Mouse (Mus musculus) ES-E14 (cell line): ENCODE measurements around the gene Casp7. TPM values are rescaled to one million over a fixed set of nuclear protein-coding genes. Genes with fewer than 3 reads are reported as not detected.
A peak's percentile ranks its signal among the peaks of the same experiment; 100 is the strongest.
"Not testable (repeated sequence)": the region's sequence is repeated elsewhere in the genome, so short reads cannot be mapped to it uniquely, and the experiment has no call there.

ENCODE experiments used
- DNase-seq: peaks from one replicate; pipeline ENCODE4 v3.0.0-alpha.2; 2013; ENCODE audit warnings: low read depth, low spot score
- H3K27ac ChIP-seq: 2 replicates; pipeline ENCODE4 v1.5.1; 2012; ENCODE audit warnings: low read depth, mild to moderate bottlenecking, low read length, moderate library complexity, mixed read lengths; ENCODE audit not compliant: poor library complexity, insufficient read depth, severe bottlenecking
- H3K36me3 ChIP-seq: 2 replicates; pipeline ENCODE4 v1.6.1; 2012; ENCODE audit warnings: mild to moderate bottlenecking, low read length, moderate library complexity, mixed read lengths; ENCODE audit not compliant: control insufficient read depth, poor library complexity, insufficient read depth, severe bottlenecking
- H3K4me1 ChIP-seq, 2 experiments: fragments of 150-350 bp in 1 of 2; sonication (generic) in 1 of 2; 2 replicates each; pipeline ENCODE4 v1.6.1; 2012; ENCODE audit warnings: low read length in 2 of 2, mild to moderate bottlenecking in 1 of 2, mixed read lengths in 1 of 2; ENCODE audit not compliant: control insufficient read depth in 2 of 2, insufficient read depth in 2 of 2, poor library complexity in 1 of 2
- H3K4me3 ChIP-seq, 2 experiments: fragments of 150-350 bp in 1 of 2; sonication (generic) in 1 of 2; 2 replicates each; pipeline ENCODE4 v1.5.1; 2012; ENCODE audit warnings: low read length in 2 of 2, low read depth in 1 of 2, mild to moderate bottlenecking in 1 of 2, mixed read lengths in 1 of 2; ENCODE audit not compliant: insufficient read depth in 1 of 2, poor library complexity in 1 of 2, severe bottlenecking in 1 of 2
- H3K9ac ChIP-seq: 2 replicates; pipeline ENCODE4 v1.6.1; 2012; ENCODE audit warnings: low read depth, mild to moderate bottlenecking, low read length, mixed read lengths; ENCODE audit not compliant: poor library complexity, insufficient read depth, severe bottlenecking
- H3K9me3 ChIP-seq: fragments of 150-350 bp; sonication (generic); 2 replicates; pipeline ENCODE4 v1.6.1; 2012; ENCODE audit warnings: low read depth, mild to moderate bottlenecking, low read length; ENCODE audit not compliant: control insufficient read depth, insufficient read depth
- CHD2 ChIP-seq: IDR thresholded peaks from 2 replicates; pipeline ENCODE4 v1.6.1; 2014; ENCODE audit warnings: mild to moderate bottlenecking, low read depth, low read length, inconsistent platforms
- HCFC1 ChIP-seq: IDR thresholded peaks from 2 replicates; pipeline ENCODE4 v1.6.1; 2012; ENCODE audit warnings: low read length, inconsistent platforms, borderline replicate concordance; ENCODE audit not compliant: insufficient read depth
- MAFK ChIP-seq: IDR thresholded peaks from 2 replicates; pipeline ENCODE4 v1.6.1; 2014; ENCODE audit warnings: mild to moderate bottlenecking, low read depth, low read length, inconsistent platforms; ENCODE audit not compliant: insufficient read depth
- ZC3H11A ChIP-seq: IDR thresholded peaks from 2 replicates; pipeline ENCODE4 v1.6.1; 2012; ENCODE audit warnings: low read depth, mild to moderate bottlenecking, inconsistent platforms, low read length, borderline replicate concordance
- ZNF384 ChIP-seq: IDR thresholded peaks from 2 replicates; pipeline ENCODE4 v1.6.1; 2012; ENCODE audit warnings: low read depth, low read length, inconsistent platforms
- in situ Hi-C, 2 experiments: fragments of 600-800 bp; cut with MboI; formaldehyde crosslinking; loops; one replicate each; pipeline ENCODE4 v1.15.1; 2025; ENCODE audit warnings: low sequenced_read_pairs in 2 of 2, inconsistent platforms in 1 of 2; ENCODE audit not compliant: unreplicated experiment in 2 of 2
- total RNA-seq: library from RNA; depleted of rRNA; stranded (reverse); fragments of 300-350 nt; gene quantifications from 2 replicates; pipeline ENCODE4 v1.2.3, GENCODE M21; 2012

The Casp7 gene
- total RNA-seq, 1 experiment: 7.1 TPM

DNA sequence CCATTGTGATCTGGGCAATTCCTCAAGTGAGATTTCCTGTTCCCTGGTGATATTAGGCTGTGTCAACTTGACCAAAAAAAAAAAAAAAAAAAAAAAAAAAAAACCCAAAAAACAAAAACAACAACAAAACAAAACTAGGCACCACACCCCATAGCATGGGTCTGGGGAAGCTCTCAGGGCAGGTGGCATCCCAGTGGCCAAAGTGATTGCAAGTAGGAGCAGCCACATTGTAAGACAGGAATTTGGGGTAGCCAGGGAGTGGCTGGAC is 1.5 kb downstream of the Casp7 start:
- in situ Hi-C loops: no loop called here
- Histone ChIP-seq H3K4me1 (peaks cover 0 to 2% of the 10 kb centered on the region in 2 experiments; a peak in 1 of 4 replicates), H3K36me3 (no peaks in the 10 kb centered on the region), H3K27ac (no peak overlapping the region), H3K4me3 (no peak overlapping the region), H3K9me3 (no peaks in the 10 kb centered on the region), H3K9ac (no peak overlapping the region)
- no peak for DNase-seq
- TF ChIP-seq ZNF384: peak; percentile 60; the same call in 1 of the 2 replicates
- no peak for TF ChIP-seq MAFK

GRCm38 (mm10) chr19:56400200-56400599 is 3.3 kb downstream of the Casp7 start:
- in situ Hi-C loops: no loop called here
- Histone ChIP-seq H3K4me1 (peaks cover 0 to 2% of the 10 kb centered on the region in 2 experiments; a peak in 1 of 4 replicates), H3K27ac (no peak overlapping the region), H3K4me3 (no peak overlapping the region), H3K36me3 (no peaks in the 10 kb centered on the region), H3K9ac (no peak overlapping the region), H3K9me3 (no peaks in the 10 kb centered on the region)
- peak; percentile 77 for DNase-seq
- TF ChIP-seq ZNF384 (no peak), ZC3H11A (no peak), HCFC1 (no peak), CHD2 (no peak)

GRCm38 (mm10) chr19:56401864-56402263 is 4.9 kb downstream of the Casp7 start:
- no peak for DNase-seq

DNA sequence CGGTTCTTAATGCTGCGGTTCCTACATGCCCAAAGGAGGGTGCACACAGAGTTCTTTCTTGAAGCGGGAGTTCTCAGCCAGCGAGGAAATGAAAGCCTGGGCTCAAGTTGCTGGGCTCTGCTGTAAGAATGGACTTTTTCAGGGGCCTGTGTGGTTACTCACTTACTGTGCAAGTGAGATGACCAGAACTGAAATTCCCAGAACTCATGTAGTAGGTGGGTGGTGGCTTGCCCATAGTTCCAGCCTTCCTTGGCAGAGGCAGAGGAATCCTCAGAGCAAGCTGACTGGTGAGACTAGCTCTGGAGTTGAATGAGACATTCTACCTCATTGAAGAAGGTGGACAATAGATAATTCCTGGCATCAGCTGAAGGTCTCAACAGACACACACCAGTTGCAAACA is 8.9 kb downstream of the Casp7 start:
- no peak overlapping the region for H3K4me3 ChIP-seq
- no peak for DNase-seq
- H3K4me1 ChIP-seq: no peaks in the 10 kb centered on the region; a peak in 1 of 4 replicates
- no peak overlapping the region for H3K9ac ChIP-seq
- no peak for TF ChIP-seq MAFK
- TF ChIP-seq HCFC1: no peak
- no peak for TF ChIP-seq ZC3H11A
- TF ChIP-seq ZNF384: no peak
- no peak for TF ChIP-seq CHD2
- no peaks in the 10 kb centered on the region for H3K36me3 ChIP-seq
- no peaks in the 10 kb centered on the region for H3K9me3 ChIP-seq
- H3K27ac ChIP-seq: no peak overlapping the region
- in situ Hi-C loops: no loop called here

More at GRCm38 (mm10) chr19:56401864-56402263, 4.9 kb downstream of the Casp7 start:
- Histone ChIP-seq H3K9ac (no peak overlapping the region), H3K4me1 (peaks cover 0 to 2% of the 10 kb centered on the region in 2 experiments; a peak in 1 of 4 replicates), H3K36me3 (no peaks in the 10 kb centered on the region), H3K4me3 (no peak overlapping the region), H3K9me3 (no peaks in the 10 kb centered on the region), H3K27ac (no peak overlapping the region)
- TF ChIP-seq ZC3H11A: no peak
- no peak for TF ChIP-seq CHD2
- TF ChIP-seq MAFK: no peak
- no peak for TF ChIP-seq HCFC1
- no peak for TF ChIP-seq ZNF384
- in situ Hi-C loops: no loop called here

DNA sequence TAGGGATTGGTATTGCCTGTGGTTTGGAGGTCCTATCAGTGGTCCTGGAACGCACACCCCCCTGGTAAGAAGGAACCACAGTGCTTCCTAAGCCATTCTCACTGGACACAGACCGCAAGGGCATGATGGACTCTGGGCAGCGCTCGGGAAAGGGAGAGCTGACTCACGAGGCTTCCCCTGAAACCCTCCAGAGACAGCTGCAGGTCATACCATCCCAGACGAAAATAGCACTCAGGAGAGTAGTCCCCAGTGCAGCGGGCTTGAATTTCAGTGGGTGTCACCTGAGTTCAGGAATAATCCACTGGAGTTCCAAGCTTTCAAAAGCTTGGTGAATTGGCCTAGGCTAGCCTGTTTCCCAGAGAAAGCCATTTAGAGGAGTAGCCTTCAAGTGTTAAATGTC is 9.7 kb downstream of the Casp7 start:
- no peak overlapping the region for H3K9ac ChIP-seq
- in situ Hi-C loops: no loop called here

GRCm38 (mm10) chr19:56409884-56410283 is 13.0 kb downstream of the Casp7 start:
- H3K9ac ChIP-seq, DNase-seq, H3K4me1 ChIP-seq, H3K9me3 ChIP-seq, in situ Hi-C loops, H3K27ac ChIP-seq, H3K36me3 ChIP-seq: not testable (repeated sequence)
- H3K4me3 ChIP-seq: peak overlapping the region in 1 of 2 experiments; percentile 32; a peak in 1 of 4 replicates

More for the DNA sequence above, 9.7 kb downstream of the Casp7 start:
- Histone ChIP-seq H3K4me1 (no peaks in the 10 kb centered on the region; a peak in 1 of 4 replicates), H3K36me3 (no peaks in the 10 kb centered on the region), H3K4me3 (0 out of 4 replicates have a peak overlapping the region, but pooled peaks of 1 of the 2 experiments have one; percentile 54), H3K9me3 (no peaks in the 10 kb centered on the region), H3K27ac (no peak overlapping the region)
- TF ChIP-seq HCFC1 (no peak), CHD2 (no peak), ZC3H11A (no peak), MAFK (no peak), ZNF384 (no peak)
- no peak for DNase-seq
